ENCODE assay signal across 9 mouse cellular contexts in genomic region chr5:41884563-41884962, GRCm38 (mm10). TPM values are rescaled to one million over a fixed set of nuclear protein-coding genes. Genes with fewer than 3 reads are reported as not detected.
DNase-seq lines count a peak whose midpoint lies in the region; ATAC-seq and TF ChIP-seq lines count a peak whose summit lies in the region.
"Had no signal": no experiment of that assay in that cellular context is flagged by ENCODE, and none has a peak within 500 bp of the region (broad histone marks: within the 10 kb centered on the region; RNA-seq: fewer than 3 reads in every experiment).

No protein-coding gene starts in this region.

- peaks cover 6% of the 10 kb centered on the region for H3K27me3 ChIP-seq in forebrain, embryonic 10.5 days (ENCODE audit: poor library complexity, severe bottlenecking)
- no peaks in the 10 kb centered on the region for H3K27me3 ChIP-seq in forebrain, embryonic 15.5 days
- H3K27me3 ChIP-seq: lung, embryonic 15.5 days had no signal

- no peaks in the 10 kb centered on the region for H3K9me3 ChIP-seq in forebrain, embryonic 10.5 days
- H3K9me3 ChIP-seq in forebrain, embryonic 15.5 days: no peaks in the 10 kb centered on the region
- H3K9me3 ChIP-seq: lung, embryonic 15.5 days had no signal

- 29% methylated on average over 12 of the region's 12 CpGs for WGBS in forebrain, embryonic 10.5 days
- 21% methylated on average over 12 of the region's 12 CpGs for WGBS in forebrain, embryonic 15.5 days
- 20% methylated on average over 12 of the region's 12 CpGs for WGBS in lung, adult 2 months

- no peak overlapping the region for H3K4me3 ChIP-seq in forebrain, embryonic 10.5 days
- H3K4me3 ChIP-seq in forebrain, embryonic 15.5 days: no peak overlapping the region
- no peak overlapping the region for H3K4me3 ChIP-seq in lung, adult 2 months (replicated peaks; ENCODE audit: extremely low read depth, low read depth, low read length)
- H3K4me3 ChIP-seq: lung, embryonic 15.5 days had no signal

- no peaks in the 10 kb centered on the region for H3K4me1 ChIP-seq in forebrain, embryonic 10.5 days
- peaks cover 8% of the 10 kb centered on the region for H3K4me1 ChIP-seq in forebrain, embryonic 15.5 days
- H3K4me1 ChIP-seq in lung, adult 2 months (ENCODE audit: control insufficient read depth, insufficient read depth, low read length): no peaks in the 10 kb centered on the region
- H3K4me1 ChIP-seq: lung, embryonic 15.5 days had no signal

- no peak for TF ChIP-seq POLR2A in lung, adult 2 months (IDR thresholded peaks at IDR 0.05; ENCODE audit: borderline replicate concordance, extremely low read depth, low read depth, low read length)

- no peak overlapping the region for H3K9ac ChIP-seq in forebrain, embryonic 15.5 days (replicated peaks)
- H3K9ac ChIP-seq: lung, embryonic 15.5 days had no signal

- no peak overlapping the region for H3K27ac ChIP-seq in forebrain, embryonic 10.5 days
- no peak overlapping the region for H3K27ac ChIP-seq in forebrain, embryonic 15.5 days (replicated peaks)
- H3K27ac ChIP-seq: lung, embryonic 15.5 days had no signal

- peak; percentile 55 for DNase-seq in forebrain, embryonic 10.5 days (ENCODE audit: extremely low spot score, low spot score)
- peak; percentile 77 for DNase-seq in ES-CJ7 (ENCODE audit: low read depth, low spot score)
- peak; percentile 49 for DNase-seq in cerebellum, adult 11 months
- peak; percentile 52 to 78 for DNase-seq in kidney, postnatal 36 days
- DNase-seq in lung, adult 2 months: peak; percentile 9
- DNase-seq in retina, postnatal 7 days (ENCODE audit: low read depth, low spot score): peak; percentile 46

- TF ChIP-seq CTCF in lung, adult 2 months (IDR thresholded peaks at IDR 0.05; ENCODE audit: insufficient read depth, low read length): peak; percentile 46

- ATAC-seq in forebrain, embryonic 15.5 days (replicated peaks): no peak; the same call in 1 of the 2 replicates
- ATAC-seq in frontal cortex, adult (ENCODE audit: low TSS enrichment): peak; percentile 83

- H3K4me2 ChIP-seq in forebrain, embryonic 15.5 days (replicated peaks): no peak overlapping the region
- H3K4me2 ChIP-seq: lung, embryonic 15.5 days had no signal

- H3K36me3 ChIP-seq in forebrain, embryonic 10.5 days (replicated peaks): no peaks in the 10 kb centered on the region
- no peaks in the 10 kb centered on the region for H3K36me3 ChIP-seq in forebrain, embryonic 15.5 days
- H3K36me3 ChIP-seq: lung, embryonic 15.5 days had no signal

RNA-seq across cellular contexts. Expression of gene Bod1l, which starts 40.4 kb away (rescaled TPM):
- polyA plus RNA-seq in forebrain, embryonic 10.5 days (2016; fragmentation: Nextera tagmentation; extraction: Ambion mirVana): 17.2 and 18.1 TPM in 2 replicates
- polyA plus RNA-seq in forebrain, embryonic 15.5 days (2015; fragmentation: Nextera tagmentation; extraction: Ambion mirVana): 27.6 and 31.2 TPM in 2 replicates
- polyA plus RNA-seq in lung, adult 2 months (2012; rRNA removed): 3.7 and 4.8 TPM in 2 replicates

Comparison
In these comparisons a context has a peak if more than half of its experiments do, and no peak if none do; other contexts are left out.
1. DNase-seq: peak in every context shown above with its lines; median percentile 77 in ES-CJ7; 65 in kidney, postnatal 36 days; 55 in forebrain, embryonic 10.5 days; 49 in cerebellum, adult 11 months; 46 in retina, postnatal 7 days; 9 in lung, adult 2 months.